Mouse (Mus musculus) hematopoietic multipotent progenitor cell, adult 10-12 weeks (in vitro differentiated cells): ENCODE results near the gene Elk1. TPM values are rescaled to one million over a fixed set of nuclear protein-coding genes. Genes with fewer than 3 reads are reported as not detected.

Experiments
- polyA plus RNA-seq: library from polyadenylated mRNA; stranded (reverse); fragments of >175 nt; gene quantifications from 2 replicates; pipeline ENCODE4 v1.2.3, GENCODE M21; 2012; ENCODE audit warnings: low replicate concordance

Gene Elk1
- 18.3 and 18.9 TPM in 2 replicates for polyA plus RNA-seq

DNA sequence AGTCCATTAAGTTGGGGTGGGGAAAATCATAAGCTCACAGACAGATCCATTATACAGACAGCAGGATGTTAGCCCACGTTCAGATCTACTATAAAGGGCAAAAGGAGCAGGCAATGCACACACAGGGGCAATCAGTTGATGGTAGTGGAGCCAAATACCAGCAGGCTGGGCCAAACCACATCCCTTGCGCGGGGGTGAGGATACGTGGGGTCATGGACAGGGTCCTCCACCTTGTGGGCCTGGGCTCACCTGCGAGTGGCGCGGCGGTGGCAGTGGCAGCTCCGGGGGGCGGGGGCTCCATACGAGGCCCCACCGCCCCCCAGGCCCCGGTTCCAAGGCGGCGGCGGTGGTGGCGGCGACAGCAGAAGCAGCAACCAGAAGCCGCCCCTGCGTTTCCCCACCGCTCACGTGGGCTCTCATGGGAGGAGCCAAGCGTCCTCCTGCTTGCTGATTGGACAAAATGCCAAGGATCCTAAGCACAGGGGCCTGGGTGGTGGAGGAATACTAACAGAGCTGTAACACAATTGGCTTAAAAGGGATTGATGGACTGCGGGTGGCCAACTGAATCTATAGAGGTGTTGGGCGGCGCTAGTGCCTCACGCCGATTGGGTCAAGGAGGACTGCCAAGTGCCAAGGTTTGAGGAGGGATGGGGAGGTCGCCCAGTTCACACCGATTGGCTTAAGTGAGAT, at the start of gene Elk1:
Gene Elk1, minus strand, starts transcription at position 418 of the 690 bp plus-strand sequence.

DNA sequence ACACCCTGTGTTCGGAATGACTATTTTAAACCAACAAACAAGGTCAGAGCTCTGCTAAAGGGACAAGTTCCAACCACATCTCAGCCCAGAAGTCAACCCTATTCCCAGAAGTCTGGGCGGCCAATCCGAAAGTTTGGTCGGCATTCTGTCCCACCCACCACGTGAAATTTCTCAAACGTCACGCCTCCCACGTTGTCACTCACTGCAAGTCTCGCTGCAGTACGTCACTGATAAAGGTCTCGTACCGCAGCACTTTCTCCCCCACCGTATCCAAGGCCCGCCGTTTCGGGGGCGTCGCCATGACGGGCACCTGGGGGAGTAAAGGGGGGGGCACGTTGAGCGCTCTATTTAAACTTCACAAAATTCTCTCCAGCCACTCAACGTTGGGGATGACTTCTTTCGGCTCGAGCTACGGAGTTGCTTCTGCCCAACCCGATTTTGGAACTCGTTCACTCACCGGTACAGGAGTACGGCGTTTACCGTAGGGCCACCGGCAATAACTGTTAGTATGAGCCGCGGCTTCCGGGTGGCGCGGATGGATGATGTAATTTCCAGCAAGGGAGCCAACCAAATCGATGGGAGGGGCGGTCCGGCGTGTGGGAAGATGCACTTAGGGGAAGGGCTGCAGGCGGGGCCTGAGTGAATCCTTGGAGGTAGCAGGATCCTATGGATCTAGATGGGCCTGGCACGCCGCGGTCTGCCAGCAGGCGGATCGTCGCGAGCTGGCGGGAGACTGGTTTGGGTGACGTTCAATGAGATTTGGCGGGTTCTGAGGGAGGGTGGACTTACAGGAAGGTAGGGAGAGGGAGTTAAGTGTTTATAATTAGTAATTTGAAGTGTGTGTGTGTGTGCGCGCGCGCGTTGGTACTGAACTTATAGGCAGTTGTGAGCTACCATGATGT, 11.3 kb upstream of the Elk1 start, which contains the start of gene Uxt:
Gene Uxt, minus strand, starts transcription at position 541 of the 902 bp plus-strand sequence.

DNA sequence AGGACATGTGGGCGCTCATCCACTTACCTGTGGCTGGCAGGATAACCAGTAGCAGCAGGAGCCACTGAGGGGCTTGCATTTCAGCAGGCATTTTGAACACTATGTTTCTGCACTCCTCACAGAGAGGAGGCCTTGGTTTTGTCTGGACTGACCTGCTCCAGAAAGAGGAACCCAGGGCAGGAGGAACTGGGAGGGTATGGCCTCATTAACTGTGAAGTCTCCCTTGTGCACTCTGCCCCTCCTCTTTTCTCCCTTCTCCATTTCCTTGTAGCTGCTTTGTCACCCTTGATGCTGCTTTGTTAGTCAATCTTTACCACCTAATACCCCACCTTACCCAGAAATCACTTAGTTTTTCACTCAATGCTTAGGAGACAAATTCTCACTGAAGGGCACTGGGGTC, 19.0 kb downstream of the Elk1 start, which contains the start of gene Cfp:
Gene Cfp, minus strand, starts transcription at position 192 of the 400 bp plus-strand sequence.

DNA sequence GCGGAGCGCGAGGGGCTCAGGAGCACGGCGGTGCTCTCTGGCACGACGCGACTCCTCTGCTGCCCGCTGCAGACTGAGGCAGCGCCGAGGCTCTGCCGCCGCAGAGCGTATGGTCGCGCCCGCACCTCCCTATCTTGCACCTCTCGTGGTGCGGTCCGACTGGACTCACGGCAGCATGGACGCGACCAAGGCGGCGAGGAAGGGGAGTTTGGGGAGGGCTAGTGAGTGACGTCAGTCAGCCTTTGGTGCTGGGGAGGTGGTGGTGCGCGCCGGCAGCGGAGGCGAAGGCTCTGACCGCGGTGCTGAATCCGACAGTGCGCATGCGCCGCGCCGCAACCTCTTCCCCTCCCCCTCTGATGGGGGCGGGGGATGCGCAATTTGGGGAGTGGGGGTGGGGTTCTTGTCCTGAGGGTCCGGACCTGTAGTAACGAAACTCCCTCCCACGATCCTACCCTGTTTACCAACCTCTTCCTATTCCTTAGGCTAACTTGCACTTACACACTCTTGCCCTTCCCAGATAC, 29.5 kb downstream of the Elk1 start, which contains the start of gene Syn1:
Gene Syn1, minus strand, starts transcription at position 161 of the 521 bp plus-strand sequence.

Other genes starting within 250 kb of the Elk1 start
- gene Usp11, start 246.7 kb downstream of the Elk1 start, polyA plus RNA-seq: 8.1 and 8.3 TPM in 2 replicates
- 26.3 and 119 TPM in 2 replicates for gene Araf, start 152.8 kb downstream of the Elk1 start, polyA plus RNA-seq
- 0.55 TPM in 1 of 2 replicates, not detected in the other for gene Timp1, start 80.4 kb downstream of the Elk1 start, polyA plus RNA-seq
- gene Syn1, start 29.6 kb downstream of the Elk1 start, polyA plus RNA-seq: 2.3 and 7.1 TPM in 2 replicates
- gene Cfp, start 19.1 kb downstream of the Elk1 start, polyA plus RNA-seq: 359 and 470 TPM in 2 replicates
- gene Uxt, start 11.4 kb upstream of the Elk1 start, polyA plus RNA-seq: 5.5 and 19.3 TPM in 2 replicates
- gene Zfp182, start 111.7 kb upstream of the Elk1 start, polyA plus RNA-seq: 0.07 and 0.99 TPM in 2 replicates
- not detected in 2 replicates for gene Spaca5, start 117.8 kb upstream of the Elk1 start, polyA plus RNA-seq
- gene Zfp300, start 138.9 kb upstream of the Elk1 start, polyA plus RNA-seq: 0.04 TPM in 1 of 2 replicates, not detected in the other
- gene Ssxa1, start 165.2 kb upstream of the Elk1 start, polyA plus RNA-seq: not detected in 2 replicates
- not detected in 2 replicates for gene Gm21876, start 225.0 kb upstream of the Elk1 start, polyA plus RNA-seq